Mouse (Mus musculus): ENCODE data around the gene Igfals. TPM values are rescaled to one million over a fixed set of nuclear protein-coding genes. Genes with fewer than 3 reads are reported as not detected.

Igfals gene
- not detected for polyA plus RNA-seq (2014; fragmentation: Illumina TruSeq; extraction: RNeasy Lipid Tissue Mini Kit (QIAGEN cat#74804); ENCODE audit: low read depth, low replicate concordance)

DNA sequence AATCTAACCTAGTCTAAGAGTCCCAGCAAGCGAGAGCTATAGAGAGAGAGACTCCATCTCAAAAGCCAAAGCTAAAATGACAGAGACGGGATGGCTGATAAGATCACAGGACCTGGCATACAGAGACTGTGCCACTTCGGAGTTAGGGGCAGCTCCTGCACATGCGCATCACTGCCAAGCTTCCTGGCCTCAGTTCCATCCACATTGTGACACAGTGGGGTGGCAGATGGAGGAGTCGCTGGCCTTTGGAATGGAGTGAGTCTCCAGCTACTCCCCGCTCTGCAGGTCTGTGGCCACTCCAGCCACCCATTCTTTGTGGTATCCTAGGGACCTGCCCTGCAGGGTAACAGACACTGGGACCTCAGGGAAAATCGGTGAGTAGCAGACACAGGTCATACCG is at the start of gene Igfals:
Gene Igfals, plus strand, starts transcription at position 222 of the 400 bp plus-strand sequence.

GRCm38 (mm10) chr17:24839842-24840241 is 26.0 kb upstream of the Igfals start, which contains the start of gene Hagh:
Hagh (plus strand) TSS chr17:24840143.

GRCm38 (mm10) chr17:24850065-24850772 is 15.6 kb upstream of the Igfals start, which contains the start of gene Fahd1:
Fahd1 (minus strand) TSS chr17:24850364.

GRCm38 (mm10) chr17:24886134-24886931 is 20.5 kb downstream of the Igfals start, which contains the start of the genes Nubp2 and Spsb3:
Nubp2 (minus strand) TSS chr17:24886349.
Spsb3 (plus strand) TSS chr17:24886643.

GRCm38 (mm10) chr17:24894995-24895547 is 29.3 kb downstream of the Igfals start, which contains the start of the genes Eme2 and Mrps34:
Eme2 (minus strand) TSS chr17:24895087.
Mrps34 (plus strand) TSS chr17:24895116.

DNA sequence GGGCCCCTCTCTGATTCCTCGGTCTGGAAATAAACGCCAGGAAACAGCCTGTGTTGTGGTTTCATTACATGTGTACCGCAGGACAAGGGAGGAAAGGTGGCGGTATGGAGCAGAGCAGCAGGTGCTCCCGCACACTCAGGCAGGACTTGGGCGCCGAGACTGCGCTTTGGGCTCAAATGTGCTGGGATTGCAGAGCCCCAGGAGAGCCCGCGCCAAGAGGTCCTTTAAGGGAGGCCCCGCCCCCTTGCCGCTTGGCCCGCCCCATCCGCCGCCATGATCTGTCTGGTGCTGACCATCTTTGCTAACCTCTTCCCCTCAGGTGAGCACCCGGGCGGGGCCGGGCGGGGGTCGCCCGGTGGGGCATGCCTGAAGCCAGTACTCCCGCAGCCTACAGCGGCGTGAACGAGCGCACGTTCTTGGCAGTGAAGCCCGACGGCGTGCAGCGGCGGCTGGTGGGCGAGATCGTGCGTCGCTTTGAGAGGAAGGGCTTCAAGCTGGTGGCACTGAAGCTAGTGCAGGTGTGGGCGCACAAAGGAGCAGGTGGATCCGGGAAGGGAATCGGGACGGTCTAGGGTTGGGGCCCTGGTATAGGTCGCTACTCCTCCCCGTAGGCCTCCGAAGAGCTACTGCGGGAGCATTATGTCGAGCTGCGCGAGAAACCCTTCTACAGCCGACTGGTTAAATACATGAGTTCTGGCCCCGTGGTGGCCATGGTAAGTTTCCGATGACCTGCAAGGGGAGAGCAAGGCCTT is 30.6 kb downstream of the Igfals start, which contains the start of gene Nme3:
Gene Nme3, plus strand, starts transcription at position 260 of the 752 bp plus-strand sequence.

Other genes starting within 250 kb of the Igfals start
- 16.9 TPM for gene Tsc2, start 233.4 kb upstream of the Igfals start, polyA plus RNA-seq (2014; fragmentation: Illumina TruSeq; extraction: RNeasy Lipid Tissue Mini Kit (QIAGEN cat#74804); ENCODE audit: low read depth, low replicate concordance)
- gene Nthl1, start 233.3 kb upstream of the Igfals start, polyA plus RNA-seq (2014; fragmentation: Illumina TruSeq; extraction: RNeasy Lipid Tissue Mini Kit (QIAGEN cat#74804); ENCODE audit: low read depth, low replicate concordance): 0.47 TPM
- gene Slc9a3r2, start 215.7 kb upstream of the Igfals start, polyA plus RNA-seq (2014; fragmentation: Illumina TruSeq; extraction: RNeasy Lipid Tissue Mini Kit (QIAGEN cat#74804); ENCODE audit: low read depth, low replicate concordance): 16.7 TPM
- gene Npw, start 207.5 kb upstream of the Igfals start, polyA plus RNA-seq (2014; fragmentation: Illumina TruSeq; extraction: RNeasy Lipid Tissue Mini Kit (QIAGEN cat#74804); ENCODE audit: low read depth, low replicate concordance): not detected
- 2.2 TPM for gene Zfp598, start 196.3 kb upstream of the Igfals start, polyA plus RNA-seq (2014; fragmentation: Illumina TruSeq; extraction: RNeasy Lipid Tissue Mini Kit (QIAGEN cat#74804); ENCODE audit: low read depth, low replicate concordance)
- 0.76 TPM for gene Syngr3, start 176.0 kb upstream of the Igfals start, polyA plus RNA-seq (2014; fragmentation: Illumina TruSeq; extraction: RNeasy Lipid Tissue Mini Kit (QIAGEN cat#74804); ENCODE audit: low read depth, low replicate concordance)
- 9.0 TPM for gene Gfer, start 169.8 kb upstream of the Igfals start, polyA plus RNA-seq (2014; fragmentation: Illumina TruSeq; extraction: RNeasy Lipid Tissue Mini Kit (QIAGEN cat#74804); ENCODE audit: low read depth, low replicate concordance)
- 0.87 TPM for gene Noxo1, start 169.8 kb upstream of the Igfals start, polyA plus RNA-seq (2014; fragmentation: Illumina TruSeq; extraction: RNeasy Lipid Tissue Mini Kit (QIAGEN cat#74804); ENCODE audit: low read depth, low replicate concordance)
- not detected for gene Tbl3, start 158.3 kb upstream of the Igfals start, polyA plus RNA-seq (2014; fragmentation: Illumina TruSeq; extraction: RNeasy Lipid Tissue Mini Kit (QIAGEN cat#74804); ENCODE audit: low read depth, low replicate concordance)
- gene Rnf151, start 147.9 kb upstream of the Igfals start, polyA plus RNA-seq (2014; fragmentation: Illumina TruSeq; extraction: RNeasy Lipid Tissue Mini Kit (QIAGEN cat#74804); ENCODE audit: low read depth, low replicate concordance): not detected
- 403 TPM for gene Rps2, start 147.9 kb upstream of the Igfals start, polyA plus RNA-seq (2014; fragmentation: Illumina TruSeq; extraction: RNeasy Lipid Tissue Mini Kit (QIAGEN cat#74804); ENCODE audit: low read depth, low replicate concordance)
- 88.7 TPM for gene Ndufb10, start 141.5 kb upstream of the Igfals start, polyA plus RNA-seq (2014; fragmentation: Illumina TruSeq; extraction: RNeasy Lipid Tissue Mini Kit (QIAGEN cat#74804); ENCODE audit: low read depth, low replicate concordance)
- 0.64 TPM for gene Rpl3l, start 138.2 kb upstream of the Igfals start, polyA plus RNA-seq (2014; fragmentation: Illumina TruSeq; extraction: RNeasy Lipid Tissue Mini Kit (QIAGEN cat#74804); ENCODE audit: low read depth, low replicate concordance)
- 6.8 TPM for gene Msrb1, start 129.4 kb upstream of the Igfals start, polyA plus RNA-seq (2014; fragmentation: Illumina TruSeq; extraction: RNeasy Lipid Tissue Mini Kit (QIAGEN cat#74804); ENCODE audit: low read depth, low replicate concordance)
- gene Hs3st6, start 113.0 kb upstream of the Igfals start, polyA plus RNA-seq (2014; fragmentation: Illumina TruSeq; extraction: RNeasy Lipid Tissue Mini Kit (QIAGEN cat#74804); ENCODE audit: low read depth, low replicate concordance): not detected
- 7.2 TPM for gene Meiob, start 61.7 kb upstream of the Igfals start, polyA plus RNA-seq (2014; fragmentation: Illumina TruSeq; extraction: RNeasy Lipid Tissue Mini Kit (QIAGEN cat#74804); ENCODE audit: low read depth, low replicate concordance)
- gene Hagh, start 25.9 kb upstream of the Igfals start, polyA plus RNA-seq (2014; fragmentation: Illumina TruSeq; extraction: RNeasy Lipid Tissue Mini Kit (QIAGEN cat#74804); ENCODE audit: low read depth, low replicate concordance): 14.6 TPM
- 80.9 TPM for gene Fahd1, start 15.6 kb upstream of the Igfals start, polyA plus RNA-seq (2014; fragmentation: Illumina TruSeq; extraction: RNeasy Lipid Tissue Mini Kit (QIAGEN cat#74804); ENCODE audit: low read depth, low replicate concordance)
- 5.1 TPM for gene Nubp2, start 20.4 kb downstream of the Igfals start, polyA plus RNA-seq (2014; fragmentation: Illumina TruSeq; extraction: RNeasy Lipid Tissue Mini Kit (QIAGEN cat#74804); ENCODE audit: low read depth, low replicate concordance)
- 0.47 TPM for gene Spsb3, start 20.6 kb downstream of the Igfals start, polyA plus RNA-seq (2014; fragmentation: Illumina TruSeq; extraction: RNeasy Lipid Tissue Mini Kit (QIAGEN cat#74804); ENCODE audit: low read depth, low replicate concordance)
- gene Eme2, start 29.1 kb downstream of the Igfals start, polyA plus RNA-seq (2014; fragmentation: Illumina TruSeq; extraction: RNeasy Lipid Tissue Mini Kit (QIAGEN cat#74804); ENCODE audit: low read depth, low replicate concordance): 3.1 TPM
- gene Mrps34, start 29.1 kb downstream of the Igfals start, polyA plus RNA-seq (2014; fragmentation: Illumina TruSeq; extraction: RNeasy Lipid Tissue Mini Kit (QIAGEN cat#74804); ENCODE audit: low read depth, low replicate concordance): 2.6 TPM
- gene Nme3, start 30.5 kb downstream of the Igfals start, polyA plus RNA-seq (2014; fragmentation: Illumina TruSeq; extraction: RNeasy Lipid Tissue Mini Kit (QIAGEN cat#74804); ENCODE audit: low read depth, low replicate concordance): 6.5 TPM
- gene Mapk8ip3, start 71.0 kb downstream of the Igfals start, polyA plus RNA-seq (2014; fragmentation: Illumina TruSeq; extraction: RNeasy Lipid Tissue Mini Kit (QIAGEN cat#74804); ENCODE audit: low read depth, low replicate concordance): 11.4 TPM
- 27.1 TPM for gene Jpt2, start 94.7 kb downstream of the Igfals start, polyA plus RNA-seq (2014; fragmentation: Illumina TruSeq; extraction: RNeasy Lipid Tissue Mini Kit (QIAGEN cat#74804); ENCODE audit: low read depth, low replicate concordance)
- gene Cramp1l, start 149.8 kb downstream of the Igfals start, polyA plus RNA-seq (2014; fragmentation: Illumina TruSeq; extraction: RNeasy Lipid Tissue Mini Kit (QIAGEN cat#74804); ENCODE audit: low read depth, low replicate concordance): 8.4 TPM
- gene Ift140, start 150.1 kb downstream of the Igfals start, polyA plus RNA-seq (2014; fragmentation: Illumina TruSeq; extraction: RNeasy Lipid Tissue Mini Kit (QIAGEN cat#74804); ENCODE audit: low read depth, low replicate concordance): 19.1 TPM
- 16.2 TPM for gene Tmem204, start 217.6 kb downstream of the Igfals start, polyA plus RNA-seq (2014; fragmentation: Illumina TruSeq; extraction: RNeasy Lipid Tissue Mini Kit (QIAGEN cat#74804); ENCODE audit: low read depth, low replicate concordance)
- gene Telo2, start 250.0 kb downstream of the Igfals start, polyA plus RNA-seq (2014; fragmentation: Illumina TruSeq; extraction: RNeasy Lipid Tissue Mini Kit (QIAGEN cat#74804); ENCODE audit: low read depth, low replicate concordance): 0.93 TPM